Mouse (Mus musculus) ES-Bruce4 (cell line): Measurements from ENCODE around the gene Nacc2. TPM values are rescaled to one million over a fixed set of nuclear protein-coding genes. Genes with fewer than 3 reads are reported as not detected.

Experiments
- H3K27ac ChIP-seq: 2 replicates; pipeline ENCODE4 v1.5.1; 2012; ENCODE audit warnings: low read length, inconsistent platforms; ENCODE audit not compliant: insufficient read depth
- H3K27me3 ChIP-seq: 2 replicates; pipeline ENCODE4 v1.6.1; 2012; ENCODE audit warnings: mild to moderate bottlenecking, low read length, inconsistent platforms; ENCODE audit not compliant: control insufficient read depth, poor library complexity, insufficient read depth, severe bottlenecking
- H3K36me3 ChIP-seq: 2 replicates; pipeline ENCODE4 v1.6.1; 2012; ENCODE audit warnings: inconsistent platforms, mild to moderate bottlenecking, low read length, moderate library complexity; ENCODE audit not compliant: control insufficient read depth, poor library complexity, insufficient read depth, severe bottlenecking
- H3K4me1 ChIP-seq: one replicate; pipeline ENCODE4 v1.8.1; 2011; ENCODE audit warnings: low read length; ENCODE audit not compliant: control insufficient read depth, insufficient read depth
- H3K4me3 ChIP-seq: 2 replicates; pipeline ENCODE4 v1.5.1; 2011; ENCODE audit warnings: low read depth, mild to moderate bottlenecking, low read length
- H3K9ac ChIP-seq: 2 replicates; pipeline ENCODE4 v1.6.1; 2012; ENCODE audit warnings: low read depth, mild to moderate bottlenecking, inconsistent platforms; ENCODE audit not compliant: poor library complexity, severe bottlenecking
- H3K9me3 ChIP-seq: replicated peaks from 2 replicates; pipeline ENCODE4 v1.6.1; 2012; ENCODE audit warnings: mild to moderate bottlenecking, low read length, inconsistent platforms; ENCODE audit not compliant: control insufficient read depth, poor library complexity, insufficient read depth, severe bottlenecking
- CTCF ChIP-seq: IDR thresholded peaks from one replicate; pipeline ENCODE4 v1.8.1; 2011; ENCODE audit warnings: low read depth, low read length
- EP300 ChIP-seq: IDR thresholded peaks from 2 replicates; pipeline ENCODE4 v1.6.1; 2011; ENCODE audit warnings: low read depth, low read length; ENCODE audit not compliant: insufficient read depth
- POLR2A ChIP-seq: IDR thresholded peaks from one replicate; pipeline ENCODE4 v1.8.1; 2011; ENCODE audit warnings: low read length; ENCODE audit not compliant: insufficient read depth
- polyA plus RNA-seq: library from polyadenylated mRNA; stranded (reverse); fragments of >200 nt; gene quantifications from 2 replicates; pipeline ENCODE4 v1.2.4, GENCODE M21; 2011; ENCODE audit warnings: low read depth; ENCODE audit not compliant: missing spikeins, insufficient read depth, insufficient read length

Gene Nacc2
- polyA plus RNA-seq, 1 experiment = 4.0 TPM

DNA sequence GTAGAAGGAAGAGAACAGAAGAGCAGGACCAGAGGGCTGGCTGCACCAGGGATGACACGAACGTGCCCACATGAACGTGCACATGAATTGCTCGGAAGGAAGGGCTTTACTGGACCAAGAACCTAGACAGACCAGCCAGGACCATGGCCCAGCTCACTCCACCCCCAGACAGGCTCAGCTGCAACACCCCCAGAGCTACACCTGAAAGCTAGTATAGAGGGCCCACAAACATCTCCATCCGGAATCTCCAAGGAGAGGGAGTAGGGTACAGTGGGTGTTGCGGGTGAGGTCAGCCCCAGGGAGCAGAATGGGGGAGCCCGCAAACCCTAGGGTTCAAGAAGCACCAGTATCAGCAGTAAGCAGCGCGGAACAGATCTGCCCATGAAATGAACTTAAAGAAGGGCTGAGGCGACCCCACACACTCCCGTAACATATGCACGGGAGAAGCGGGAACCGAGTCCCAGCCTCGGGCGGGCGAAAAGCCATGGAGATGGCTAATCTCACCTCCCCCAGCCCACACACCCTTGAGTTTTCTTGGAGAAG, 1.4 kb downstream of the Nacc2 start:
- no peaks in the 10 kb centered on the region for H3K9me3 ChIP-seq
- TF ChIP-seq CTCF (no peak), EP300 (no peak), POLR2A (no peak)
- H3K4me3 ChIP-seq = peak overlapping the region; percentile 64
- H3K36me3 ChIP-seq = no peaks in the 10 kb centered on the region
- no peaks in the 10 kb centered on the region for H3K27me3 ChIP-seq
- no peak overlapping the region for H3K27ac ChIP-seq
- H3K4me1 ChIP-seq = peaks cover 3% of the 10 kb centered on the region
- H3K9ac ChIP-seq = peak overlapping the region; percentile 81; the same call in 1 of the 2 replicates

DNA sequence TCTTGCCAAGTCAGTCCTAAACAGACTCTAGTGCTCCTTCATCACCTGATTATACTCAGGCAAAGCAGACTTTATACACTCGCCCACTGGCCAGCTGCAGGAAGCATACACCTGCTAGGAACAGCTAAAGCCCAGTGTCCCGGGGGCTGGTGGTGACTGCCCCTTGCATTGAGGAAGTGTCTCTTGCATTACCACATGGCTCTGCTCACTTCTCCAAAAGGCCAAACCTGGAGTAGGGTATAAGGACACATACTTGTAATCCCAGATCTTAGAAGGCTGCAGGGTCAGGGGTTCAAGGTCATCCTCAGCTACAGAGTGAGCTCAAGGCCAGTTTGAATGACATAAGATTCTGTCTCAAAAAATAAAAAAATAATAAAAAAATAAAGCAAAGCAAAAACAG, 3.4 kb downstream of the Nacc2 start:
- Histone ChIP-seq H3K27ac (no peak overlapping the region), H3K9ac (no peak overlapping the region), H3K9me3 (no peaks in the 10 kb centered on the region), H3K27me3 (no peaks in the 10 kb centered on the region), H3K4me3 (no peak overlapping the region), H3K36me3 (no peaks in the 10 kb centered on the region), H3K4me1 (peaks cover 3% of the 10 kb centered on the region)
- TF ChIP-seq EP300 = no peak
- no peak for TF ChIP-seq CTCF
- no peak for TF ChIP-seq POLR2A

DNA sequence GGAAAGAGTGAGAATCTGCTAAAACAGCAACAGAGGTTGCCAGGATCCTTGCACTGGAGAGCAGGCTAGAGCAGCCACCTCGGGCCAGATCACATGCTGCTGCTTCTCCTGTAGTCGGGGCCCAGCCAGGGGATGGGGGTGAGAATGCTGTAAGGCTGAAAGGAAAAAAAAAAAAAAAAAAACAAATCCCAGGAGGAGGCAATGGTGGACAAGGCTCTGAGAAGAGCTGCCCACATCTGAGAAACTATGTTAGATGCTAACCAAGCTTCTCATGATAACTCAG, 3.8 kb downstream of the Nacc2 start:
- no peaks in the 10 kb centered on the region for H3K36me3 ChIP-seq
- TF ChIP-seq EP300 (no peak), CTCF (no peak), POLR2A (no peak)
- no peak overlapping the region for H3K27ac ChIP-seq
- peaks cover 3% of the 10 kb centered on the region for H3K4me1 ChIP-seq
- no peaks in the 10 kb centered on the region for H3K27me3 ChIP-seq
- no peak overlapping the region for H3K4me3 ChIP-seq
- H3K9ac ChIP-seq = no peak overlapping the region
- no peaks in the 10 kb centered on the region for H3K9me3 ChIP-seq

DNA sequence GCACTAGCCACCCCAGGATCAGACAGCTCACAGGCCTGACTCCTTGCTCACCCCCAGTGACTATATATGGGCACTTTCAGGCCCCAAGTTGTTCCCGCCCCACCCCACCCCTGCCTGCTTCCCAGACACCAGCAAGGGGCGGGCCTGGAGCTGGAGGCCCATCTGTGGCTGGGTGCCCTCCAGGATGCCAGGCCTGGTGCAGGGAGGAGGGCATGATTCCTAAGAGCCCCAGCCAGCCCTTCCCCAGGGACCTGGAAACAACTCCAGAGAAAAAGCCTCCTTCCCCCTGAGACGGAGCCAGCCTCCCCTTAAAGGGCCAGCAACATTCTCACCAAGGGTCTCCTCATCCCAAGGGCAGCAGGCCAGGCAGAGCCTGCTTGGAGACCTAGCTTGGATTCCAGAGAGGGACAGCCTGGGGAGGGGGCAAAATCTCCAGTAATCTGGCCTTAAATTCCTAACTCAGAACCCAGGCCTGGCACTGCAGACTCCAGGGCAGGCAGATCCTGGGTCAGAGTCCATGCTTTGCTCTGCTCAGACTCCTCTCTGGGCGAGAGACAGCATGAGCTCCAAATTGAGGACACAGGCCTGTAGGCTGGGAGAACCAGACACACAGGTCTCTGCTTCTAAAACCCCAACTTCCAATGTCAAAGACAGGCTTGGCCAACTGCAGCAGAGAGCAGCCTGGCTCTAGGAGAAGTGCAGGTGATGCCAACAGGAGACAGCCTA, 4.3 kb downstream of the Nacc2 start:
- H3K27me3 ChIP-seq = no peaks in the 10 kb centered on the region
- peaks cover 2% of the 10 kb centered on the region for H3K4me1 ChIP-seq
- no peaks in the 10 kb centered on the region for H3K9me3 ChIP-seq
- H3K27ac ChIP-seq = no peak overlapping the region
- H3K9ac ChIP-seq = no peak overlapping the region
- no peak for TF ChIP-seq CTCF
- TF ChIP-seq POLR2A = no peak
- TF ChIP-seq EP300 = no peak
- H3K4me3 ChIP-seq = no peak overlapping the region
- no peaks in the 10 kb centered on the region for H3K36me3 ChIP-seq

DNA sequence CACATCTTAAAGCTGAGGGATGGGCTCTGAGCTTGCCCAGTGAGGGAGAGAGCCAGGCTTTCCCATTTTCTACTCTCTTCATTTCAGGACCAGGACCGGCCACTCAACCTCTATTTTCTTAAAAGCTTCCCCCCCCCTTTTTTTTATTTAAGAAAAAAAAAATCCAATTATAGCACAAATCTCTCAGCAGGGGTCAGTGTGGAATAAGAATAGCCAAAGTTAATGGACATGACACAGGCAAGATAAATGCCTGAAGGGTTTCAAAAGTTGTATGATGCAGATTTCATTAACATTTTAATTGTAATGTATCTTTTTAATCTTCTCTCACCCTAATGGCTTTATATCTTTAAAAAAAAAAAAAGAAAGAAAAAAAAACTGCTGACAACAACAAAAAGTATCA, 5.4 kb downstream of the Nacc2 start:
- Histone ChIP-seq H3K9ac (no peak overlapping the region), H3K36me3 (no peaks in the 10 kb centered on the region), H3K4me1 (no peaks in the 10 kb centered on the region), H3K4me3 (no peak overlapping the region), H3K27me3 (no peaks in the 10 kb centered on the region), H3K27ac (no peak overlapping the region), H3K9me3 (no peaks in the 10 kb centered on the region)
- no peak for TF ChIP-seq POLR2A
- TF ChIP-seq CTCF = no peak
- no peak for TF ChIP-seq EP300

DNA sequence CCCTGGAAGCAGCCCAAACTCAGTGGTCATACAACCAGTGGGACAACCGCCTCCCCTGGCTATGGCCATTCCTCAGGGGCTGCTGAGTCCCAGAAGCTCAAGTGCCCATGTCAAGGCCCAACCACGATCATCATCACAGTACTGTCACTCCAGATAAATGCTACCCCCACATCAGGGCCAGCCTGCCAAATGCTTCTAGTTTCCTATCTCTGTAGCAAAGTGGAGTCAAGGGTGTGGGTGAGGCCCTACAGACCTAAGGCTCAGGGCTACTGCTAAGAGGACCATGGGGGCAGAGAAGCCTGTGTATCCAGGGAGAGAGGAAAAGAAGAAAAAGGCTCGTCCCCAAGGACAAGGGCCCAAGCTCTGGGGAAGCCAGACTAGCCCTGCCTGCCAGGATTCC, 6.5 kb downstream of the Nacc2 start:
- Histone ChIP-seq H3K9me3 (no peaks in the 10 kb centered on the region), H3K9ac (no peak overlapping the region), H3K27ac (no peak overlapping the region), H3K4me1 (no peaks in the 10 kb centered on the region), H3K4me3 (no peak overlapping the region), H3K27me3 (no peaks in the 10 kb centered on the region), H3K36me3 (no peaks in the 10 kb centered on the region)
- TF ChIP-seq EP300 (no peak), CTCF (no peak), POLR2A (no peak)
